Mouse (Mus musculus) adrenal gland, adult 8-10 months (tissue): ENCODE data around the gene Spag4. TPM values are rescaled to one million over a fixed set of nuclear protein-coding genes. Genes with fewer than 3 reads are reported as not detected.
"Not testable (repeated sequence)": the region's sequence is repeated elsewhere in the genome, so short reads cannot be mapped to it uniquely, and the experiment has no call there.

Experiments used
- DNase-seq: peaks from one replicate; pipeline ENCODE4 v3.0.0; 2022
- total RNA-seq, 4 experiments: library from RNA; stranded (reverse); gene quantifications; 2 replicates each; pipeline ENCODE4 v1.2.4; 2022

Gene Spag4
- total RNA-seq, 4 experiments from 2014 or later: 2.2 to 7.1 (median 4.4) TPM

DNA sequence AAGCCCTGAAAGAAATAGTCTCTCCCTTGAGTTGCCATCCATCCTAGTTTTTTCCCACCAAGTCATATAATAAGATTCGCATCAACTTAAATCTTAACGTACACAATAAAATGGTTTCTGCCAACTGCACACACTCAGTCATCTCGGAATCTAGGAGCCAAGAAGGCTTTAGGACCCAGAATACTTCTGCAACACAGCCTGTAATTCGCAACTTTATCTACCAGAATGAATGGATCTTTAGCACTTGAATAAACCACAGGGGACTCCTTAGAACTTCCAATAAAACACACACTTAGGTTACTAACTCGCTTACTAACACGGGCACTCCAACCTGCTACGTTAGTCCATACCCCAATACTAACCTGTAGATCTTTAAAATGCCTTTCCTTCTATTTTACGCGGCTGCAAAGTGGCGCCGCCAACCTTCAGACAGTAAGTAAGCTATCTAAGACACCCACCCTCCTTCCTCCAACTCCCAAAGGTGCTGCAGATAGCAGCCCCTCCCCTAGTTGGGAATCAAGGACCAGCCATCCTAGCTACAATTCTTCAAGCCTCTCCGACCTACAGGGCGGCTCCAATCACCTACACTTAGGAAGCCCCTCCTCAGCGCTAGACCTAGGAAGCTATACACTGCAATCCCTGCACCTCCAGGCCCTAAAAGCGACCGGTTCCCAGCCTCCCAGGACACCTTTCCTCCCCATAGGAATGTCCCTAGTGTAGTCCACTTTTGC is 45.8 kb downstream of the Spag4 start:
- DNase-seq: no peak

- peak; percentile 85 for DNase-seq
These were observed 46.5 kb downstream of the Spag4 start, which contains the start of the genes Cpne1 and Rbm12 for GRCm38 (mm10) chr2:156111358-156112079. Gene Cpne1, minus strand, starts transcription at chr2:156111965. Gene Rbm12, minus strand, starts transcription at chr2:156111978.

DNA sequence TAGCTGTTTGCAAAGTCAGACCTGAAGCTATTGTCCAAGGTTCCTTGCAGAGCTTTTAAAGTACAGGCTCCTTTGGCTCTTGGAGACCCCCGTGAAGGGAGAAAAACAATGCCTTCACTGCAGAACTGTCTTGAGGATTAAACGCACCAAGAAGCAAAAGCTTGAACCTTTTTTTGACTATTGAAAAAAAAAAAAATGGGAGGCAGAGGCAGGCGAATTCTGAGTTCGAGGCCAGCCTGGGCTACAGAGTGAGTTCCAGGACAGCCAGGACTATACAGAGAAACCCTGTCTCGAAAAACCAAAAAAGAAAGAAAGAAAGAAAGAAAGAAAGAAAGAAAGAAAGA is 47.1 kb downstream of the Spag4 start:
- DNase-seq: not testable (repeated sequence)

- no peak for DNase-seq
These were observed 54.6 kb downstream of the Spag4 start for GRCm38 (mm10) chr2:156119566-156119965.

Other genes starting within 250 kb of the Spag4 start
- 100 to 1,000 TPM; 285 to 331 (median 289) TPM for gene BC029722, start 245.7 kb upstream of the Spag4 start, total RNA-seq
- 100 to 1,000 TPM; 139 to 179 (median 160) TPM for gene Eif6, start 238.2 kb upstream of the Spag4 start, total RNA-seq
- gene Fam83c, start 230.3 kb upstream of the Spag4 start, total RNA-seq: under 1 TPM in 3 of 4 experiments, not detected in 1; 0.06 to 0.15 (median 0.10) TPM
- gene Uqcc1, start 134.9 kb upstream of the Spag4 start, total RNA-seq: 100 to 1,000 TPM; 123 to 147 (median 135) TPM
- gene Gm15557, start 124.4 kb upstream of the Spag4 start, total RNA-seq: not detected
- gene Gdf5, start 119.8 kb upstream of the Spag4 start, total RNA-seq: under 1 TPM; 0.18 to 0.77 (median 0.48) TPM
- gene Cep250, start 108.7 kb upstream of the Spag4 start, total RNA-seq: 10 to 100 TPM; 12.6 to 27.5 (median 19.7) TPM
- 1 to 10 TPM; 1.3 to 6.1 (median 3.5) TPM for gene 6430550D23Rik, start 57.2 kb upstream of the Spag4 start, total RNA-seq
- gene Ergic3, start 57.1 kb upstream of the Spag4 start, total RNA-seq: 100 to 1,000 TPM; 207 to 250 (median 232) TPM
- gene Fer1l4, start 12.2 kb upstream of the Spag4 start, total RNA-seq: not detected
- gene Cpne1, start 46.8 kb downstream of the Spag4 start, total RNA-seq: 10 to 100 TPM; 45.5 to 63.4 (median 53.0) TPM
- 10 to 100 TPM; 18.9 to 39.2 (median 28.6) TPM for gene Rbm12, start 46.8 kb downstream of the Spag4 start, total RNA-seq
- 10 to 100 TPM; 18.9 to 32.6 (median 24.2) TPM for gene Gm28036, start 61.9 kb downstream of the Spag4 start, total RNA-seq
- 100 to 1,000 TPM; 238 to 388 (median 304) TPM for gene Romo1, start 78.9 kb downstream of the Spag4 start, total RNA-seq
- gene Nfs1, start 79.0 kb downstream of the Spag4 start, total RNA-seq: 100 to 1,000 TPM in 2 of 4 experiments, 10 to 100 TPM in 2; 93.4 to 102 (median 100) TPM
- gene Rbm39, start 115.1 kb downstream of the Spag4 start, total RNA-seq: 100 to 1,000 TPM; 313 to 619 (median 423) TPM
- gene Phf20, start 131.3 kb downstream of the Spag4 start, total RNA-seq: 10 to 100 TPM; 44.2 to 79.9 (median 57.6) TPM
- 1 to 10 TPM; 2.4 to 5.1 (median 3.2) TPM for gene Cnbd2, start 247.1 kb downstream of the Spag4 start, total RNA-seq
- 100 to 1,000 TPM in 3 of 4 experiments, 10 to 100 TPM in 1; 98.3 to 137 (median 105) TPM for gene Scand1, start 247.5 kb downstream of the Spag4 start, total RNA-seq